Mouse (Mus musculus): Measurements from ENCODE around the gene Tsg101. TPM values are rescaled to one million over a fixed set of nuclear protein-coding genes. Genes with fewer than 3 reads are reported as not detected.
"Not testable (repeated sequence)": the region's sequence is repeated elsewhere in the genome, so short reads cannot be mapped to it uniquely, and the experiment has no call there.

Gene Tsg101
- 88.4 and 93.9 TPM in 2 replicates for total RNA-seq (2021)
- long read RNA-seq, transcript Tsg101-201 (10 exons, 1,949 nt): major isoform, 74 of 95 reads
- long read RNA-seq, partial matches to known transcripts: 5 of 95 reads
- long read RNA-seq, other reads (novel, unspliced or antisense): 16 of 95 reads

DNA sequence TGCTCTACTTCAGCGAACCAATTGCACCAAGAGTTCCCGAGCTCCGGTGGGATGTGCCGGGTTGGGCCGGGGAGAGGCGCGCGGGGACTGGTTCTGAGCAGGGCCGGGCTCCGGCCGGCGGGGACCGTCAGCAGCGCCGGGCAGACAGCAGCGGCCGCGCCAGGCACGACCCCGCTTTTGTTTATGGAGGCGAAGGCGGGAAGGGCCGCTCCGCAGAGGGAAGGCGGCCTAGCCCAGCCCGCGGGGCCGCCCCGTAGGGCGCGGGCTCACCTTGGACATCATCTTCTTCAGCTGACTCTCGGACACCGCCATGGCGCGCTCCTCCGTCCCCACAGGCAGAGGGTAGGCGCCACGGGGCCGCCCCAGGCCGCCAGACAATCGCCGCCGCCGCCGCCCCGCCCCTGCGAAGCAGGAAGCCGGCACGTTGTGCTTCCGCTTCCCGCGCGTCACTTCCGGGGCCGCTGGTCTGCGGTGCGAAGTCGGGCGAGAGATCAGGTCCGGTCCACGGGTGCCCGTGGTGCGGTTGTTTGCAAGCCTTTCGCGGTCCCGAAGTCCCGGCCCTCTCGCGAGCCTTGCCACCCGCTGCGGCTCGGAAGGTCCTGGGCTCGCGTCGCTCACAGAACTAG lies at the start of gene Tsg101:
Tsg101 (minus strand) TSS at position 419 of the 626 bp plus-strand sequence.
- DNase-seq: peak; percentile 96

DNA sequence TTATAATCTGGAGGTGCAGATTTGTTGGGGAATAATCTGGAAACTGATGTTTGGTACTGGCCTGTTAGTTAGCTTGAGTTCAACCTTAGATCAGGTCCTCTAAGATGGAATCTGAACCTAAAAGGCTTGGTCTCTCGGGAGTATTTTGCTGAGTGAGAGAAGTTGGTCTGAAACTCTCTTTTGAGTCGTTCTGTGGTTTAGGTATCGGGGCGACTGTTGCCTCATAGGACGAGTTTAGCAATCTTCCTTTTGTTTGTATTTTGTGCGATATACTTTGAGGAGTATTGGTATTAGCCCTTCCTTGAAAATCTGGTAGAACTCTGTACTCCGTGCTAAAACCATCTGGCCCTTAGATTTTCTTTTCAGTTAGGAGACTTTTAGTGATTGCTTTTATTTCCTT lies 44.3 kb upstream of the Tsg101 start:
- no peak for DNase-seq

DNA sequence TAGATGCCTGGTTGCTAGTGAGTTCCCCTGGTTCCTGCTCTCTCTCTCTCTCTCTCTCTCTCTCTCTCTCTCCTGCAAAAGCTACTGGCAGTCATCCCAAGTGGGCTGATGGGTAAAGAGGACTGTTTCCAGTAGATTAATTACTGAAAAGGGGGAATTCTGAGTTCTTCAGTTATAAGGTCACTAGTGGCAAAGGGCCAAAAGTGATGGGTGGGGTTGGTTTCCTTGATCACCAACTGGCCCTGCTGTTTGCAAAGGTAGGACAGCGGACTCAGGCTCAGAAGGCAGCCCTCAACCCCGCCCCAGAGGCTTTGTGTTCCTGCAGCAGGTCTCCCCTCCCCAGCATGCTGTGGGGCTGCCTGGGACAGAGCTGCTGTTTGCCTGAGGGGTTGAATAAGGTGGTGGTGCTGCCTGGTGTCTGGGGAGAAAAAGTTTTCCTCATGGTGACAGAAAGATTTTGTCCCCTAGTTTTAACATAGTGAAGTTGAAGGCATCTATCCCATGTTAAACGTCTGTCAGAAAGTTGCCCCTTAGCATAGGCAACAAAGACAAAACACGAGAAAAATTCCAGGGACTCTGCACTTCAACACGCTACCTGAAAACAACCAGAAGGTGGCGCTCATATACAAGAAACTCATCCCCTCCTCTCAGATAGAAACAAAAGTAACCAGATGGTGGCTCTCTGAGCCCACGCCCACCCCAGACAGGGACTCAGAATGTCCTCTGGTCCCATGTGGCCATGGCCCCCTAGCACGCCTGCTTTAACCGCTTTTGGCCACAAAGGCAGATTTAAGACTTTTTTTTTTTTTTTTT lies 43.2 kb upstream of the Tsg101 start:
- peak; percentile 36 for DNase-seq

- peak; percentile 13 for DNase-seq
These were observed 42.4 kb upstream of the Tsg101 start for GRCm38 (mm10) chr7:46962132-46962531.

- DNase-seq: no peak
These were observed 41.2 kb upstream of the Tsg101 start for GRCm38 (mm10) chr7:46960991-46961390.

- DNase-seq: no peak
These were observed 39.1 kb upstream of the Tsg101 start for GRCm38 (mm10) chr7:46958853-46959252.

DNA sequence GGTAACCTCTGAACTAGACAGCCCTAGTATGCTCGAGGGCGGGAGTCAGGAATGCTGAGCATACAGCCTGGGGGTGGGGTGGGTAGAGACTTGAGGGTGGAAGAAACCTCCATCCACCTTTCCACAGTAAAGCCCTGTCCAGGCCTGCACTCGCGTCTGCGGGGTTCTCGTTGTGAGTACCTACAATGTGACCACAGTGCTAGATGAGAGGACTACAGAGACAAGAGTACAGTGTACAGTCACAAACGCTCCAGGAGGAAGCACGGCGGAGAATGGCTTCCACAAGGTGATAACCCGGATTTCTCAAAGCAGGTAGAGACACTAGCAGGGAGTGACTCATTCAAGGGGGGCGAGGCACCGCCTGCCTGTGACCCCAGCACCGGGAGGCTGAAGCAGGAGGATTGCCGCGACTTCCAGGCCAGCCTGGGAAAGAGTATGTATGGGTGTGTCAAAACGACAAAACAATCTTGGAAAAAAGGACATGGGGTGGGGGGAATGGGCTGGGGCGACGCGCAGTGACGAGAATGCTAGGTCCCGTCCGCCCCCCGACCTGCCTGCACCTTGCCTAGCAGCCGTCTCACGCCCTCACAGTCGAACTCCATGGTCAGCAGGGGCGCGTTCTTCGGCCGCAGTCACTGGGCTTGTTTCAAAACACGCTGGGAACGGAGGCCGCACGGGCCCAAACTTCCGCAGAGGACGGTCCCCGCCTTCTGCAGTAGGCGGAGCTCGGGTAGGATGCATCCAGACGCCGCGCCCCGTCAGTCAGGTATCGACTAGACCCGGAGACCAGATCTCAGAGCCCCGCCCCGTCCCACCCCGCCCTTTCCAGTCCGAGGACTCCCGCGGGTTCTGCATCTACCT lies 38.3 kb upstream of the Tsg101 start, which contains the start of gene Uevld:
Uevld (minus strand) TSS at position 697 of the 861 bp plus-strand sequence.
- DNase-seq: peak; percentile 96

GRCm38 (mm10) chr7:46935847-46936246 lies 16.1 kb upstream of the Tsg101 start:
- DNase-seq: peak; percentile 7

DNA sequence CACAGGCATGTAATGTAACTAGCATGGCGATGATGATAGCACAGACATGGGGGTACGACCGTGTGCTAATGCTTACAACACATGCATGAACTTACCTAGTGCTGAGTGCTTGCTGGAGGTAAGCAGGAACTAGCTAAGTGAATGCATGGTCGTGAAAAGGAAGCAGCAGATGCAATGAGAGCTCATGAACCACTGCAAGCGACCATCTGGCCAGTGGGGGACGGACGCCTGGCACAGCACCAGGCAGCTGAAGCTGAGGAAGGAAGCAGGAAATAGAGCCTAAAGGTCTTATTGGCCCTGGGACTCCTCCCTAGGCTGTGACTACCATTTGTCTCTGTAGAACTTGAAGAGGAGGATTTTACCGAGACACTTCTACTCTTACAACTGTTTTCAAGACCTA lies 15.0 kb upstream of the Tsg101 start:
- DNase-seq: no peak

- DNase-seq: no peak
These were observed 11.6 kb upstream of the Tsg101 start for GRCm38 (mm10) chr7:46931370-46931769.

DNA sequence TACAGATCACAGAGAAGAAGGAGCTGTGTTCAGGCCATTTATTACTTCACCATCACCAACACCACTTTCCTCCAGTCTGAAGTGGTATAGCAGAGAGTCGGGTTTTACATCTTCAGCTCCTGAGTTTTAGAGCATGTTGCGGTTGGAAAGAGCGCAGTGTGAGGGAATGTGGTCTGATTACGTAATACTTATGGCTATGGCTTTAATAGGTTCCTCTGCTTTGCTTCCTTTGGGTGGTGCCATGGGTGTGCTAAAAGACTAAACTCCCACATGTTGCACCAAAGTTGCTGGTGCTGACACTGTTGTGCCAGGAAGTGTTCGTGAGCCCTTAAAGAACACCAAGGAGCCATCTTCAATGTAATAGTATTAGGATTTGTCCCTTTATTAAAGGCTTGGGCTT lies 8.5 kb upstream of the Tsg101 start:
- no peak for DNase-seq

- DNase-seq: no peak
These were observed 2.3 kb upstream of the Tsg101 start for GRCm38 (mm10) chr7:46922075-46922474.

DNA sequence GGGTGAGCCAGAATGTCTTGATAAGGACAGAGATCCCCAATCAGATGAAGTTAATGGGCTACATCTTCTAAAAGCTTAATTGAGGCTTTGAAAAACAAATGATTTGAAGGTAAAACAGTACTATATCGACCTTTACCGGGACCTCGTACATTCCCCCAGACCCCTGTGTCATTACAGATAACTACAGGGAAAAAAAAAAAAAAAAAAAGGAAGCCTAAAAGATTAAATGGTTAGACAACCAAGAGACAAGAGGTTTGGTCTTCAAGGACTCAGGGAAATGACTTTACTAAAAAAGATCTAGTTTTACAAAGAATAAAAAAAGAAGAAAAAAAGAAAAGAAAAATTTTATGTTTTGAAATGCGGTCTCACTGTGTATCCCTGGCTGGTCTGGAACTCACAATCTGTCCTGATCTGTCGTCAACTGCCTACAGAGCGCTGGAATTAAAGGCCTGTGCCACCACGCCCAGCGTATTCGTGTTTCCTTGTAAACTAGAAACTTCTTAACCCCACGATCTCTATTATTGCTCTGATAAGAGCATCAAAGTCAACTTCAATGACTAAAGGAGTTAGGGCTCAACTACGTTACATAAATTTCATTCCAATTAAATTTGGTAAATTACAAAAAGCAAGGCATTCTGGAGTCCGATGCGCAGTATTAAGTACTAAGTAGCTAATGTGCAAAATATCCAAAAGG lies 944 bp downstream of the Tsg101 start:
- DNase-seq: no peak

DNA sequence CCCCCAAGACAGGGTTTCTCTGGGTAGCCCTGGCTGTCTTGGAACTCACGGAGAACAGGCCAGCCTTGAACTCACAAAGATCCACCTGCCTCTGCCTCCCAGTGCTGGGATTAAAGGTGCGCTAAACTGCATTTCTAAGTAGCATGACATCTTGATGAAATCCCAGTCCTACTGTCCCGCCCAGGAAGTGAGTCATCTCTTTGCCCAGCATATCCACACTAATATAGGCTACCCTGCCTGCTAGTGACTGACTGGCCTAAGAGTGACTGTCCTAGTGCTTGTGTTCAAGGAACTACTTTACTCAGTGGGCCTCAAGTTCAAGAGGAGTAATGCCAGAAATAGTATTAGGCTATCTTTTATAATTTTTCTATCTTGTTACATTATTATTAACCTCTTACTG lies 3.4 kb downstream of the Tsg101 start:
- DNase-seq: no peak

- DNase-seq: no peak
These were observed 8.5 kb downstream of the Tsg101 start for GRCm38 (mm10) chr7:46911250-46911649.

- no peak for DNase-seq
These were observed 20.4 kb downstream of the Tsg101 start for GRCm38 (mm10) chr7:46899343-46899742.

- no peak for DNase-seq
These were observed 24.3 kb downstream of the Tsg101 start for GRCm38 (mm10) chr7:46895511-46895910.

DNA sequence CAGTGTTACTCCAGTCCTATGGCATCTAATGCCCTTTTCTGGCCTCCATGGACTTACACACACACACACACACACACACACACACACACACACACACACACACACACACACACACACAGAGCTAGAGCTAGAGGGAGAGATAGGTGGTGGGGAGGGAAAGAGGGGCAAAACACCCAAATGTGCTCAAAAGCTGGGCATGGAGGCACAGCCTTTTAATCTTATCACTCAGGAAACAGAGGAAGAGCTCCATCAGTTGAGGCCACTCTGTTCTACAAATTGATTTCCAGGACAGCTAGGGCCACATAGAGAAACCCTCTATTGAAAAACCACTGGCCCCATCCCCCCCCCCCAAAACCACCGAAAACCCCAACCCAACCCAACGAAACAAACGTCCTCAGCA lies 36.5 kb downstream of the Tsg101 start:
- no peak for DNase-seq

DNA sequence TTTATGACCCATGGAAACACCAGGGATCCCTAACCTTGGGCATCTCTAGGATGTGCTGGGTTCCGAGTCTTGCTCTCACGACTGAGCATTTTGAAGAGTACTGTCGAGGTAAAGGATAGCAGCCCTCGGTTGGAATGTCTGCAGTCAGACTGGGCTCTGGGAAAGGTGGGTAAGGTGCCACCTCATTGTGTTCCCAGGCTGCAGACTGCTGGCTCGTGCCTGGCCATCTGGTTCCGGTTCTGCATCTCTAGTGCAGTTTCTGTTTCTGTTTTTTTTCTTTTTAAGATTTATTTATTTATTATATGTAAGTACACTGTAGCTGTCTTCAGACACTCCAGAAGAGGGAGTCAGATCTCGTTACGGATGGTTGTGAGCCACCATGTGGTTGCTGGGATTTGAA lies 37.8 kb downstream of the Tsg101 start:
- not testable (repeated sequence) for DNase-seq

- DNase-seq: no peak
These were observed 38.8 kb downstream of the Tsg101 start for GRCm38 (mm10) chr7:46880992-46881391.

DNA sequence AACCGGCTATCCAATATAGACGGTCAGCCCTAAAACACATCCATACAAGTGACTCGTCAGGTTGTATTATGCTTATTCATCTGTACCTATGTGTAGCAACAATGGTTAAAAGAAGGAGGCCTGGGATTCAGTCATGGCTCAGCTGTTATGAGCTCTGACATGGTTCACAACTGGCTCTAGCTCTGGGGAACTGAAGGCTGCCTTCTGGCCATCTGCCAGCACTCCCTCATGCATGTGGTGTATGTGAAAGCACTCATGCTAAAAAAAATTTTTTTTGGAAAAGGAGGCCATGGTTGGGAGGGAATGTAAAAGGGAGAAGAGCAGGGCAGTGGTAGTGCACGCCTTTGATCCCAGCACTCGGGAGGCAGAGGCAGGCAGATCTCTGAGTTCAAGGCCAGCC lies 39.9 kb downstream of the Tsg101 start:
- peak; percentile 12 for DNase-seq

- no peak for DNase-seq
These were observed 42.5 kb downstream of the Tsg101 start for GRCm38 (mm10) chr7:46877255-46877654.
